Mouse (Mus musculus) heart, embryonic 16.5 days (tissue): ENCODE results near the gene Atxn2. TPM values are rescaled to one million over a fixed set of nuclear protein-coding genes. Genes with fewer than 3 reads are reported as not detected.
"Not testable (repeated sequence)": the region's sequence is repeated elsewhere in the genome, so short reads cannot be mapped to it uniquely, and the experiment has no call there.

Experiments
- ATAC-seq: fragments of 200-750 bp; cut with Nextera tagmentation; replicated peaks from 2 replicates; pipeline ENCODE4 v1.8.0; 2017; ENCODE audit warnings: moderate number of reproducible peaks; ENCODE audit not compliant: insufficient read depth, low FRiP score; ENCODE audit errors: extremely low read depth
- H3K27ac ChIP-seq: fragments of 300-500 bp; sonication (generic); 2 replicates; pipeline ENCODE4 v1.5.1; 2014; ENCODE audit warnings: mild to moderate bottlenecking, low read length, control low read depth, moderate library complexity
- H3K27me3 ChIP-seq: fragments of 300-500 bp; sonication (generic); 2 replicates; pipeline ENCODE4 v1.6.1; 2014; ENCODE audit warnings: low read length, mixed read lengths; ENCODE audit not compliant: control insufficient read depth, insufficient read depth
- H3K36me3 ChIP-seq: fragments of 300-500 bp; sonication (generic); 2 replicates; pipeline ENCODE4 v1.6.1; 2014; ENCODE audit not compliant: control insufficient read depth, insufficient read depth
- H3K4me1 ChIP-seq: fragments of 300-500 bp; sonication (generic); 2 replicates; pipeline ENCODE4 v1.6.1; 2014; ENCODE audit warnings: low read length, mixed read lengths; ENCODE audit not compliant: control insufficient read depth, insufficient read depth
- H3K4me2 ChIP-seq: fragments of 300-500 bp; sonication (generic); 2 replicates; pipeline ENCODE4 v1.6.1; 2014; ENCODE audit warnings: low read depth, mild to moderate bottlenecking, control low read depth, low read length
- H3K4me3 ChIP-seq: fragments of 300-500 bp; sonication (generic); 2 replicates; pipeline ENCODE4 v1.5.1; 2014; ENCODE audit warnings: mild to moderate bottlenecking, control low read depth, low read length
- H3K9ac ChIP-seq: fragments of 300-500 bp; sonication (generic); 2 replicates; pipeline ENCODE4 v1.6.1; 2014; ENCODE audit warnings: low read length, control low read depth
- H3K9me3 ChIP-seq: fragments of 300-500 bp; sonication (generic); replicated peaks from 2 replicates; pipeline ENCODE4 v1.6.1; 2016; ENCODE audit warnings: low read length; ENCODE audit not compliant: control insufficient read depth
- WGBS: fragments of 180-500 bp; shearing (Covaris S2); extraction: QIAGEN DNeasy Blood & Tissue Kit; methylation state at CpG from one replicate; pipeline ENCODE4 v1.1.7; 2014; 5-methylcytosine and 5-hydroxymethylcytosine counted together
- polyA plus RNA-seq: library from polyadenylated mRNA; unstranded; fragments of >200 nt; fragmentation: Nextera tagmentation; extraction: Ambion mirVana; gene quantifications from 2 replicates; pipeline ENCODE4 v1.2.1, GENCODE M21; 2015

Atxn2 gene
- polyA plus RNA-seq, 1 experiment from 2014 or later: 38.4 TPM

- 53% methylated on average over 1 of the region's 1 CpGs for WGBS
- peaks cover 39% of the 10 kb centered on the region for H3K4me1 ChIP-seq
- peak overlapping the region; percentile 99 for H3K9ac ChIP-seq
- no peaks in the 10 kb centered on the region for H3K36me3 ChIP-seq
- no peak overlapping the region; the same call in 1 of the 2 replicates for H3K4me3 ChIP-seq
- ATAC-seq: no peak
- H3K4me2 ChIP-seq: peak overlapping the region; percentile 82
- H3K27ac ChIP-seq: peak overlapping the region; percentile 6; the same call in 1 of the 2 replicates
- no peaks in the 10 kb centered on the region for H3K27me3 ChIP-seq
- no peaks in the 10 kb centered on the region for H3K9me3 ChIP-seq
These were observed 3.2 kb downstream of the Atxn2 start for GRCm38 (mm10) chr5:121714331-121714730.

- Histone ChIP-seq H3K27ac (no peak overlapping the region), H3K9ac (no peak overlapping the region), H3K4me3 (no peak overlapping the region), H3K4me2 (0 out of 2 replicates have a peak overlapping the region, but pooled peaks have one; percentile 1), H3K36me3 (no peaks in the 10 kb centered on the region), H3K4me1 (peaks cover 45% of the 10 kb centered on the region), H3K27me3 (no peaks in the 10 kb centered on the region), H3K9me3 (no peaks in the 10 kb centered on the region)
- ATAC-seq: no peak
- 78% methylated on average over 6 of the region's 6 CpGs for WGBS
These were observed 3.8 kb downstream of the Atxn2 start for GRCm38 (mm10) chr5:121714928-121715327.

- Histone ChIP-seq H3K4me2 (no peak overlapping the region), H3K4me3 (no peak overlapping the region), H3K9ac (no peak overlapping the region), H3K27ac (no peak overlapping the region), H3K9me3 (no peaks in the 10 kb centered on the region), H3K36me3 (no peaks in the 10 kb centered on the region), H3K27me3 (no peaks in the 10 kb centered on the region), H3K4me1 (peaks cover 57% of the 10 kb centered on the region)
- 80% methylated on average over 5 of the region's 5 CpGs for WGBS
- no peak for ATAC-seq
These were observed 7.3 kb downstream of the Atxn2 start for GRCm38 (mm10) chr5:121718462-121718861.

- Histone ChIP-seq H3K4me2 (no peak overlapping the region), H3K9ac (no peak overlapping the region), H3K9me3 (no peaks in the 10 kb centered on the region), H3K27ac (no peak overlapping the region), H3K36me3 (no peaks in the 10 kb centered on the region), H3K4me3 (no peak overlapping the region), H3K27me3 (no peaks in the 10 kb centered on the region), H3K4me1 (peaks cover 42% of the 10 kb centered on the region)
- 85% methylated on average over 5 of the region's 5 CpGs for WGBS
- ATAC-seq: no peak
These were observed 9.9 kb downstream of the Atxn2 start for GRCm38 (mm10) chr5:121720888-121721585.

GRCm38 (mm10) chr5:121721841-121722240, 10.7 kb downstream of the Atxn2 start:
- no peaks in the 10 kb centered on the region for H3K27me3 ChIP-seq
- 56% methylated on average over 3 of the region's 3 CpGs for WGBS
- H3K4me3 ChIP-seq: no peak overlapping the region
- H3K27ac ChIP-seq: no peak overlapping the region
- H3K9ac ChIP-seq: no peak overlapping the region
- ATAC-seq: no peak
- H3K36me3 ChIP-seq: no peaks in the 10 kb centered on the region
- peaks cover 39% of the 10 kb centered on the region for H3K4me1 ChIP-seq
- H3K4me2 ChIP-seq: no peak overlapping the region
- H3K9me3 ChIP-seq: no peaks in the 10 kb centered on the region

GRCm38 (mm10) chr5:121724678-121725077, 13.5 kb downstream of the Atxn2 start:
- Histone ChIP-seq H3K4me1 (peaks cover 28% of the 10 kb centered on the region), H3K9me3 (no peaks in the 10 kb centered on the region), H3K4me3 (no peak overlapping the region), H3K27ac (no peak overlapping the region), H3K9ac (no peak overlapping the region), H3K4me2 (no peak overlapping the region), H3K27me3 (no peaks in the 10 kb centered on the region), H3K36me3 (no peaks in the 10 kb centered on the region)
- WGBS: 67% methylated on average over 1 of the region's 1 CpGs
- ATAC-seq: no peak

- Histone ChIP-seq H3K27ac (no peak overlapping the region), H3K9ac (no peak overlapping the region), H3K4me3 (no peak overlapping the region), H3K4me1 (peaks cover 2% of the 10 kb centered on the region; the same call in 1 of the 2 replicates), H3K36me3 (0 out of 2 replicates have a peak, but pooled peaks cover 6% of the 10 kb centered on the region), H3K27me3 (no peaks in the 10 kb centered on the region), H3K9me3 (no peaks in the 10 kb centered on the region), H3K4me2 (no peak overlapping the region)
- WGBS: 93% methylated on average over 2 of the region's 2 CpGs
- ATAC-seq: no peak
These were observed 18.9 kb downstream of the Atxn2 start for GRCm38 (mm10) chr5:121730057-121730456.

GRCm38 (mm10) chr5:121736641-121737040, 25.5 kb downstream of the Atxn2 start:
- Histone ChIP-seq H3K4me2 (no peak overlapping the region), H3K9ac (no peak overlapping the region), H3K27ac (no peak overlapping the region), H3K36me3 (0 out of 2 replicates have a peak, but pooled peaks cover 6% of the 10 kb centered on the region), H3K4me3 (no peak overlapping the region), H3K4me1 (no peaks in the 10 kb centered on the region), H3K9me3 (no peaks in the 10 kb centered on the region), H3K27me3 (no peaks in the 10 kb centered on the region)
- no peak for ATAC-seq
- 91% methylated on average over 3 of the region's 3 CpGs for WGBS

GRCm38 (mm10) chr5:121738162-121738561, 27.0 kb downstream of the Atxn2 start:
- H3K9me3 ChIP-seq, H3K9ac ChIP-seq, H3K36me3 ChIP-seq, H3K27me3 ChIP-seq, H3K4me2 ChIP-seq, ATAC-seq, H3K27ac ChIP-seq, H3K4me3 ChIP-seq, H3K4me1 ChIP-seq: not testable (repeated sequence)
- 78% methylated on average over 1 of the region's 2 CpGs for WGBS
